Mouse (Mus musculus) thymus, postnatal 14 days (tissue): ENCODE data around the gene Mmp2.
"Not testable (repeated sequence)": the region's sequence is repeated elsewhere in the genome, so short reads cannot be mapped to it uniquely, and the experiment has no call there.

Experiments
- DNase-seq: peaks from one replicate; pipeline ENCODE4 v3.0.0; 2021

Gene Mmp2

GRCm38 (mm10) chr8:92827243-92828034 is at the start of gene Mmp2:
TSS of gene Mmp2 (plus strand) at chr8:92827291.
- DNase-seq = no peak

DNA sequence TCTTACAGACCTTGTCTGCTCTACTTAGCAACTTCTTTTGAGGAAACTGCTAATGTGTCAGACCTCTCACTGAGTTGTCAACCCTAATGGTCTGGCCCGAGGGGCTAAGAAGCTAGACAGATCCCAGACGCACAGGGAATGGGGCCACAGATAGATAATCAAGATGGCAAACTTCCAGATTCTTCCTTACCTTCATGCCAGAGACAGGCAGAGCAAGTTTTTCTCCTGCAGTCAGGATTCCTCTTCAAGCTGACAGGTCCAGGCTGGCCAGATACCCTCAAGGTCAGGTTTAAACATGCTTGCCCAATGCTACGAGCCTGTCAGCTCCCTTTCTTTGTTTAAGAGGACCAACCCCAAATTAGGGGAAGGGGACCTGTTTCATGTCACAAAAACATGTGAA is 46.1 kb upstream of the Mmp2 start:
- no peak for DNase-seq

GRCm38 (mm10) chr8:92783906-92784610 is 43.0 kb upstream of the Mmp2 start:
- DNase-seq = no peak

DNA sequence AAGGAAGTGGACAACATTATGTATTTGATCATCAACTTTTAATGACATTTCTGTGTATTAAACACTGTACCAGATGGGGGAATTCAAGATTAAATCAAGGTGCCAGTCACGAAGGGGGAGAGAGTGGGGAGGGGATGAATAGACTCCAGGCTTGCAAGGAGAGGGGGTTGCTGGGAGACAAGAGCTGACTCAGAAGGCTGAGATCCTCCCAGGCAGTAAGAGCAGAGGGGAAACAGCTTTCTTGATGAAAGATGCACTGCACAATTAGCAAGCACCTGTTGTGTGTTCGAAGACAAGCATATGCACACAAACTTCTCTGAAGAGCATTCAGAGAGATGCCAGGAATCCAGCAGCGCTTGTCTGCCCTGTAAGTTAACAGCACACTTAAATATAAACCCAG is 36.3 kb upstream of the Mmp2 start:
- no peak for DNase-seq

DNA sequence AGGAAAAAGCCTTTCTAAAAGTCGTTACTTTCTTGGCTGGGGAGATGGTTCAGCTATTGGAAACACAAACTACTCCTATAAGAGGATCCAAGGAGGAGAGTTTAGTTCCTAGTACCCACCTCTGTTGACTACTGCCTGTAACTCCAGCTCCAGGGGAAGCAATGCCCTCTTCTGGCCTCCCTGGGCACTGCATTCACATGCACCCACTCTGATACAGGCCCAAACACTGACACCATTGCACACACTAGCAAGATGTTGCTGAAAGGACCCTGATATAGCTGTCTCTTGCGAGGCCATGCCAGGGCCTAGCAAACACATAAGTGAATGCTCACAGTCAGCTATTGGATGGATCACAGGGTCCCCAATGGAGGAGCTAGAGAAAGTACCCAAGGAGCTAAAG is 35.1 kb upstream of the Mmp2 start:
- DNase-seq = not testable (repeated sequence)

DNA sequence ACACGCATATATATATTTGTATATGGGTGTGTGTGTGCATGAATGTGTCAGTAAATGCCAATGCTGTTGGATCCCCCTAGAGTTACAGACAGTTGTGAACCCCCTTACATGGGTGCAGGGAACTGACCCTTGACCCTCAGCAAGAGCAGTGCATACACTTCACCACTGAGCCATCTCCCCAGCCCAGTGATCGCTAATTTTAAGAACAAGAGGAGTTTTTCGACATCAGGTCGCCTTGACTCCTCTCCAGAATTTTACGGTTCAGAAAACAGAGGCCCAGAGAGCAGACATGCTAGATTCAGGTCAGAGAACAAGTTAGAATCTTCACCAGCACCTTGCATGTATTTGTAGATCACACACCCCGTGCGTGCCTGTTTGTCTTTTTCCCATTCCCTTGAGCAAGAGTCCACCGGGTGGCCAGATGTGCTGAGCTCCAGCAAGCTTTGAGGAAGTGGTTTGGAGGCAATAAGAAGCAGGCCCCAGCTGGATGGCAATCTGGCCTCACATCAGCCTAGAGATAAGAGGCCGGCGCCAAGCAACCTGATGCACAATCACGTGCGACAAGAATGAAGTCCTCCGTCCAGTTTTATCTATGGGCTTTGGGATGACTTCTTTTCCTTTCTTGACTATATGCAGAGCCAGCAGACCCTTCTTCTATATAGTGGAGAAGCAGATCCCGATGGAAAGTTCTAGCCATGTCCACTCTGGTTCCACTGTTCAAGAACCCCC is 33.1 kb upstream of the Mmp2 start:
- no peak for DNase-seq

DNA sequence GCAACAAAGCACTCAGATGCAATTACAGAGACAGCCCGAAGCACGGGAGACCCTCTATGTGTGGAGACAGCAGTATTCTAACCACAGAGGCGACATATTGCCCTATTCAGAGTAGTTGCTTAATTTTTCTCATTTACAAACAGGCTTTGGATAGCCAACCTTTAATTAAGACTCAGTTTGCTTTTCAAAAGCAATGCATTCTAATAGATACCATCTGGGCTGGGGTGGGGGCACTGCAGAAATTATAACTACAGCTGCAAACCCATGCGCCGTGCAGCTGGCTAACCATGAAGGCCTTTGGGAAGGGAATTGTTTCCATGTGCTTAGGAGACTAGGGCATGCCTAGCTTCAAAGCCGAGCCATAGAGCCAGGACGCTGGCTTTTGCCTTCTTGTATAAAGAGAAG is 29.6 kb upstream of the Mmp2 start:
- no peak for DNase-seq

GRCm38 (mm10) chr8:92799406-92799805 is 27.7 kb upstream of the Mmp2 start:
- no peak for DNase-seq

DNA sequence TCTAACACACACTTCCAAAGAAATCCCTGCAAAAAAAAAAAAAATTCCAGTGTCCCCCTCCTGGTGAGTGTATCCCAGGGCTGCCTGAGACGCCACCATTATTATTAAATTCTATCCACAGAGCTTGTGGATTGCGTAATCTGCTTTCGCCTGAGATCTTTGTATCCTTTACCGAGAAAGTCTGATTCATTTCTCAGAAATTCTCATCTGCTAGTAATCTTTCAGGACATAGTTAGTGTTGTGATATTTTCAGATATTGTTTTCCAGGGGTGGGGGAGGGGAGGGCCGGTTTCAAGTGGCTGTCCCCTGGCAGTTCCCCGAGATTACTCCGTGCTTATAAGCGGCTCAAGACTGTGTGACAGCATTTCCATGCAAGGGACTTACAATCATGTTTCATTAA is 25.9 kb upstream of the Mmp2 start:
- no peak for DNase-seq

DNA sequence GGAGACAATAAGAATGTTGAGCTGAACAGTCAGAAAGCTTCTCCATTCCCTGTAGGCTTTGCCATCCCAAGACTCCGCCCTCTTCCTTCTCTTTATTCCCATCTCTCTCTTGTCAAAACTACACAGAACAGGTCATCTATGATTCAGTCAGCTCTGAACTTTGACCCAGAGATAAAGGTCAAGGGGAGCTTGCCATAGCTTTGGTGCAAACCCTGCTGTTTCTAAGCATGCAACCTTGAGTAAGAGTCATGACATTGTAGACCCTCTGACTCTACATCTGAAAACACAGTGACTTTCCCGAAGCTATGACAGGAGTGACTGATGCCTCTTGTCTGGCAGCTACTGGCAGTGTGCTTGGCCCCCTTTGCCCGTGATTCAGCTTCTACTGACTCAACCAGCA is 24.5 kb upstream of the Mmp2 start:
- no peak for DNase-seq

DNA sequence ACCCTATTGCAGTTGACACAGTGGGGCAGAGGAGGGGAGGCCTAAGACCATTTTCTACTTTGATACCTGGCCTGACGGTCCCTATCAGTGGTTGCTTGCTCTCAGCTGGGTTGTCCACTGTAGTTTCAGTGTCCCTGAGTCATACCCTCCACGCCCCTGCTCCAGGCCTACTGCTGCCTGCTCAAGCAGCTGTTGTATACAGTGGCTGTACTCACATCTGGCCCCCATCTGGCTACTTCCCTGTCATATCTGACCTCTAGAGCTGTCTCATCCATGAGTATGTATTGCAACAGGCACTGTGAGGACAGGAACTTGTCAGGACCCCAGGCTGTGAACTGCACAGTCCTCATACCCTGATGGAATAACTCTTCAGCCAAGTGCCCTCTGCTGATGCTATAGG is 14.3 kb upstream of the Mmp2 start:
- DNase-seq = no peak

DNA sequence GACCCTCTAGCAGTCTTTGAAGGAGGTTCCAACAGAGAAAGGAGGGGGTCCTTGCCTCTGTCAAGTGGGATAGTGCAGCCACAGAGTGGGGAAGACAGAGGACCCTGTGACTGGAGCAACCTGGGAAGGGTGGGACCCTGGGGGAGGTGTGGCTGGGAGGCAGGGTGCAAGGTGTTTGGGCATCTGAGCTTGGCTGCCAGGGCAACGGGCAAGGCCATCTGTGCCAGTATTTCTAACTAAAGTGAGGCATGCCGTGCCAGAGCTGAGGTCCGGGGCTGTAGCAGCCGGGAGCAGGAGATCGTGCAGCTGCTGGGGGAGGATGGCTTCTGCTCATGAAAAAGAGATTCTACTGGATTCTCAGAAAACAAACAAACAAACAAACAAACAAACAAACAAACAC is 11.4 kb upstream of the Mmp2 start:
- no peak for DNase-seq

DNA sequence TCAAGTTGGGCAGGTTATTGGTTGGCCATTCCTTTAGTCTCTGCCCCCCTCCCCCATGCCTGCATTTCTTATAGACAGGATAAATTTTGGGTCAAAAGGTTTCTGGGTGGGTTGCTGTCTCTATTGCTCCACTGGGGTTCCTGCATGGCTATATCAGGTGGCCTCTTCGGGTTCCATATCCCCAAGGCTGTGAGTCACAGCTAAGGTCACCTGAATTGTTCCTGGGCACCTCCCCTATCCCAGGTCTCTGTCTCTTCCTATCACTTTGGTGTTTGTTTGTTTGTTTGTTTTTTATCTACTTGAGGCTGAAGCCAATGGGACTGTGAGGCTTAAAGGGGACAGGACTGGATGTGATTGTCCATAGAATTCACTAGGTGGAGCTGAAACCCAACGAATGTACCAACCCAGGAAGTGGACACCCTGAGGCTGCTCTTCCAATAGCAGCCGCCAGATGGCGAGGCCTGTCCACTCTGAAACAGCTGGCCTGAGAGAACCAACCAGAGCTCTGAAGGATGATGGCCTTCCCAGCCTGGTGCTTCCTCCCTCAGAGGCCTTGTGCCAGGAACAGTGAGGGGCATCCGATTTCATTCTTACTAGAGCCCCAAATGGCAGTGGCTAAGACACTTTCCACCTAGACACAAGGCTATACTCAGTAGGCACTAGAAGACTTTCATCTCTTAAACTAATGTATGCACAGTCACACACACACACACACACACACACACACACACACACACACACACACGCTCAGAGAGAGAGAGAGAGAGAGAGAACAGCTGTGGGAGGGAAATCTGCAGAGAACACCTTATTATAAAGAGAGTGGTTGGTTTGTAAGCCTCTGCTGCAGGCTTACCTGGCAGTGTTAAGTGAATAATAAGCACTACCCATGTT is 8.9 kb upstream of the Mmp2 start:
- peak; percentile 43 for DNase-seq

DNA sequence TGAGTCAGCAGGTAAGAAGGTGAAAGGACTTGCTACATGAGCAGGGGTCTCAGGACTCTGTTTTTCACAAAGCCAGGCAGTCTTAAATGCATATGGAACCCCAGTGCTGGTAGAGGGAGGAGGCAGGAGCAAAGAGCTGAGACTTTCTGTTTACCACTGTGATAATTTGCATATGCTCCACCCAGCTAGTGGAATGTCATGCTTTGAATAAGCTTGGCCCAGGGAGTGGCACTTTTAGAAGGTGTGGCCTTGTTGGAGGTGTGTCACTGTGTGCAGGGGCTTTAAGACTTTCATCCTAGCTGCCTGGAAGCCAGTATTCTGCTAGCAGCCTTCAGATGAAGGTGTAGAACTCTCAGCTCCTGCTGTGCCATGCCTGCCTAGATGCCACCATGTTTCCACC is 5.9 kb upstream of the Mmp2 start:
- no peak for DNase-seq

- no peak for DNase-seq
Measured at GRCm38 (mm10) chr8:92822386-92822785, 4.7 kb upstream of the Mmp2 start.

DNA sequence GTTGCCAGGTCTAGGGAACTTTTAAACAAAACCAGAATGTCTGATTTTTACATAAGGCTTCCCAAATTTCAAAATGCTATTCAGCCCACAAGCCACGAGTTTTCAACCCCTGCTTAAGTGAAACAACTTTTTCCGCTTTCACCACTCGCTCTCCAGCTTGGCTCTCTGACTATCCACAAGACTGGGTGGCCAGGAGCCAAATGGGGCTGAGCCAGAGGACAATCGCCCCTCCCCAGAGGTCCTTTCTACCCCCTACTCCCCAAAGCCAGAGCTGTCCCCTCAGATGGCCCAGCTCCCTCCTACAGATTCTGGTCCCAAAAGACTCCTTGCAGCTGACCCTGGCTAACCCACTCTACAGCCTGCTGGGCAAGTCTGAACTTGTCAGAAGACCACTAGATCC is 1.1 kb upstream of the Mmp2 start:
- DNase-seq = no peak

DNA sequence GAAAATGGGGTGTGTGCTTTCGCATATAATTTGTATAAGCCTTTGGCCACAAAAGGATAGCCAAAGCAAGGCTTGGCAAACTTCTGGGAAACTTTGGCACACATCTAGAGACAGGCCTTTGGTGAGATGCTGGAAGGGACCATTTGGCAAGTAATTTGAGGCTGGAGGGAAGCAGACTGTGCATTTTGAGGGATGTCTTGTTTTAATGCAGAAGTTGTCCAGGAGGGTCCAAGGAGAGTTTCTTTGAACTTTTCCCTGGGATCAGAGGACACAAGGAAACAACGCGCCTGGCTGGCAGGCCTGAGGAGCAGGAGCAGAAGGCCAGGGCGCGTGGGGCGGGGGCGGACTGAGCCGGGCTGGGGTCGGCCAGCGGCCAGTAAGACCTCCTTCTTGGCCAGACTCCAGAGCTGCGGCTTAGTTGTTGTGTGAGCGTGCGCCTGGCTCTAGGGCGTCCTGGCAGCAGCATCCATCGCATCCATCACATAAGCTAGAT is 1.2 kb downstream of the Mmp2 start:
- no peak for DNase-seq

DNA sequence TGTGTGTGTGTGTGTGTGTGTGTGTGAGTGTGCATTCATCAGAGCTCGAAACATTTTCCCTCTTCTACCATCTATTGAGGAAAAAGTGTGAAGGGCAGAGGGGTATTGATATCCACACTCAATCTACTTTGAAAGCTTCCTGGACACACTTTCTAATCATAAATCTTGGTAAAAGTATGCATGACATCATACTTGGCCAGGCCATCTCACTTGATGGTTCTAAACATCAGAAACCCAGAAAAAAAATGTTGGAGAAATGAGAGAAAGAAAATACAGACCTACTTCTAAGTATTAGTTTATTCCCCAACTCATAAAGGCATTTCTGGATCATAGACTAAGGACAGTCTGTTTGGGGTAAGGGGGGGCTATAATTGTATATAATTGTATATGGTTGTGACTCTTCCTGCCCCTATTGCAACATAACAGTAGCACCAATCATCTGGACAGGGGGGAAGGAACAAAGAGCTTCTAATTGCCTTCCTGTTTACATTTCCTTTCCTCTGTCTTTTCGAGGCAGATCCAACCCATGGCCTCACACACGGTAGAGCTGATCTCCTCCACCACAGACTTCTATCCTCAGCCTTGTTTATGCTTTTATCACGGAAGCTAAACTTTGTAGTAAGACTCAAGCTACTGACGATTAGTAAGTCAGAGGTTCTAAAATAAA is 7.1 kb downstream of the Mmp2 start:
- DNase-seq = no peak

DNA sequence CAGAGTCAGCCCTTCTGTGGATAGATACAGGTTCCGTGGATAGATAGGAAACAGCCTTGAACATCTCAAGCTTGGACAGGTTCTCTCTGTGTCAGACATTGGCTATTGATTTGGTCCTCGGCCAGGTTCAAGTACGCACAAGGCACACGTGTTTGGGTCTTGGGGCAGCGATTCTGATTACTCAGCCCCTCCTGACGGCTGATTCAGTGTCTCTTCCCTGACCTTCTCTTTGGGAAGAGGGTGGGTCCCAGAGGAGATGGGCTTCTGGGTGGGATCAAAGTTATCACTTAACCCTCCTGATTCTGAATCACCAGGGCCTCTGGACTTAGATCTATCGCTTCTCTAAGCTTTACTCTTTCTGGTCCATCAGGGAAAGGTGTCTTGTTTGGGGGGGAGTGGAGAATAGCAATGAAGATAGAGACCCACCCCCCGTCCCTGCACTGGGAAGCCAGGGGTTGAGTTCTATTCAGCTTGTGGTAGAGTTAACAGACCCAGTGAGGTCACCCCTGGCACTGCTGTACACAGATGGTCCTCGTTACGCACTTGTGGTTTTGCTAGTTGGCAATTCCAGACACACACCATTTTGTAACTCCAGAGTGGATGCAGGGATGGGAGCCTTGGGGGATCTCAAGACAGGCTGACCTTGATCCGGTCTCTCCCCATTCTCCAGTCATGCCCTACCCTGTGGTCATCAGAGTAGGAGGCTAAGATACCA is 7.9 kb downstream of the Mmp2 start:
- no peak for DNase-seq

- DNase-seq = no peak
Measured at GRCm38 (mm10) chr8:92835901-92836300, 8.8 kb downstream of the Mmp2 start.

GRCm38 (mm10) chr8:92838616-92839015 is 11.5 kb downstream of the Mmp2 start:
- DNase-seq = no peak
